Mouse (Mus musculus) heart, adult 2 months (tissue): Measurements from ENCODE around the gene Spz1. TPM values are rescaled to one million over a fixed set of nuclear protein-coding genes. Genes with fewer than 3 reads are reported as not detected.

Experiments
- DNase-seq, 2 experiments: peaks; one replicate each; pipeline ENCODE4 v3.0.0; 2021
- H3K27ac ChIP-seq: fragments of 200-600 bp; 2 replicates; pipeline ENCODE4 v1.8.1; 2022
- H3K27me3 ChIP-seq: fragments of 200-500 bp; 2 replicates; pipeline ENCODE4 v1.6.1; 2012; ENCODE audit warnings: mild to moderate bottlenecking, low read length, inconsistent platforms, mixed read lengths; ENCODE audit not compliant: control insufficient read depth, insufficient read depth
- H3K36me3 ChIP-seq: fragments of 200-500 bp; 2 replicates; pipeline ENCODE4 v1.6.1; 2012; ENCODE audit warnings: low read length, inconsistent platforms; ENCODE audit not compliant: control insufficient read depth, insufficient read depth
- H3K4me1 ChIP-seq: fragments of 200-500 bp; 2 replicates; pipeline ENCODE4 v1.6.1; 2011; ENCODE audit warnings: low read length; ENCODE audit not compliant: control insufficient read depth, insufficient read depth
- H3K4me3 ChIP-seq: fragments of 200-600 bp; 2 replicates; pipeline ENCODE4 v1.8.1; 2022
- H3K79me2 ChIP-seq: fragments of 200-500 bp; replicated peaks from 2 replicates; pipeline ENCODE4 v1.6.1; 2012; ENCODE audit warnings: mild to moderate bottlenecking, inconsistent platforms, low read length, moderate library complexity, mixed read lengths; ENCODE audit not compliant: control insufficient read depth, insufficient read depth
- H3K9ac ChIP-seq: fragments of 200-500 bp; 2 replicates; pipeline ENCODE4 v1.6.1; 2012; ENCODE audit warnings: low read depth, mild to moderate bottlenecking, control low read depth, inconsistent platforms, low read length, mixed read lengths
- CTCF ChIP-seq: fragments of 200-600 bp; IDR thresholded peaks from 2 replicates; pipeline ENCODE4 v1.8.1; 2022; ENCODE audit warnings: antibody characterized with exemption, mild to moderate bottlenecking, moderate library complexity
- EP300 ChIP-seq: fragments of 200-500 bp; IDR thresholded peaks from 2 replicates; pipeline ENCODE4 v1.6.1; 2011; ENCODE audit warnings: low read depth, low read length, control low read depth; ENCODE audit not compliant: insufficient read depth
- POLR2A ChIP-seq: fragments of 200-500 bp; IDR thresholded peaks from 2 replicates; pipeline ENCODE4 v1.6.1; 2011; ENCODE audit warnings: mild to moderate bottlenecking, low read depth, low read length, control low read depth; ENCODE audit not compliant: insufficient read depth
- WGBS: fragments of 180-500 bp; shearing (Covaris S2); methylation state at CpG from one replicate; pipeline ENCODE4 v1.1.7; 2018; 5-methylcytosine and 5-hydroxymethylcytosine counted together
- intact Hi-C: fragments of 180-260 bp; cut with DNase I; formaldehyde crosslinking; loops from one replicate; pipeline ENCODE4 v1.15.1; 2025
- polyA plus RNA-seq: library from polyadenylated mRNA; depleted of rRNA; stranded (reverse); fragments of >200 nt; gene quantifications from 2 replicates; pipeline ENCODE4 v1.2.3, GENCODE M21; 2012
- total RNA-seq, 2 experiments: library from RNA; stranded (reverse); gene quantifications; 2 replicates each; pipeline ENCODE4 v1.2.3; 2021

Gene Spz1
- total and polyA plus RNA-seq, 3 experiments, result 0.31 TPM; not detected in 2

- no peak for DNase-seq
- Histone ChIP-seq H3K27me3 (no peaks in the 10 kb centered on the region), H3K9ac (no peak overlapping the region), H3K4me1 (no peaks in the 10 kb centered on the region), H3K4me3 (no peak overlapping the region), H3K79me2 (no peaks in the 10 kb centered on the region), H3K36me3 (no peaks in the 10 kb centered on the region), H3K27ac (no peak overlapping the region)
- intact Hi-C loops, result no loop called here
- no peak for TF ChIP-seq EP300
- TF ChIP-seq CTCF, result no peak
- TF ChIP-seq POLR2A, result no peak
- WGBS, result 78% methylated on average over 5 of the region's 5 CpGs
These were observed 16.5 kb downstream of the Spz1 start for GRCm38 (mm10) chr13:92559429-92559828.

- no peaks in the 10 kb centered on the region for H3K36me3 ChIP-seq
- no peaks in the 10 kb centered on the region for H3K4me1 ChIP-seq
- TF ChIP-seq POLR2A, result no peak
- TF ChIP-seq CTCF, result no peak
- TF ChIP-seq EP300, result no peak
- WGBS, result 76% methylated on average over 2 of the region's 2 CpGs
- H3K27me3 ChIP-seq, result no peaks in the 10 kb centered on the region
- intact Hi-C loops, result no loop called here
- DNase-seq, result no peak
- H3K27ac ChIP-seq, result no peak overlapping the region
- H3K9ac ChIP-seq, result no peak overlapping the region
- H3K79me2 ChIP-seq, result no peaks in the 10 kb centered on the region
- H3K4me3 ChIP-seq, result no peak overlapping the region
These were observed 18.7 kb downstream of the Spz1 start for GRCm38 (mm10) chr13:92557229-92557628.

- intact Hi-C loops, result no loop called here
- Histone ChIP-seq H3K27me3 (no peaks in the 10 kb centered on the region), H3K36me3 (no peaks in the 10 kb centered on the region), H3K4me1 (no peaks in the 10 kb centered on the region), H3K79me2 (no peaks in the 10 kb centered on the region), H3K27ac (no peak overlapping the region), H3K4me3 (no peak overlapping the region), H3K9ac (no peak overlapping the region)
- no peak for DNase-seq
- WGBS, result 37% methylated on average over 8 of the region's 8 CpGs
- TF ChIP-seq CTCF (no peak), EP300 (no peak), POLR2A (no peak)
These were observed 19.4 kb downstream of the Spz1 start for GRCm38 (mm10) chr13:92556458-92557126.

- intact Hi-C loops, result no loop called here
- WGBS, result 67% methylated on average over 4 of the region's 4 CpGs
- DNase-seq, result no peak
These were observed 28.9 kb downstream of the Spz1 start for GRCm38 (mm10) chr13:92547093-92547492.

GRCm38 (mm10) chr13:92540997-92541396, 35.0 kb downstream of the Spz1 start:
- no peaks in the 10 kb centered on the region for H3K79me2 ChIP-seq
- no peak overlapping the region for H3K27ac ChIP-seq
- TF ChIP-seq EP300 (no peak), CTCF (no peak), POLR2A (no peak)
- intact Hi-C loops, result no loop called here
- H3K4me1 ChIP-seq, result no peaks in the 10 kb centered on the region; the same call in 1 of the 2 replicates
- H3K36me3 ChIP-seq, result no peaks in the 10 kb centered on the region
- WGBS, result 59% methylated on average over 6 of the region's 6 CpGs
- no peaks in the 10 kb centered on the region for H3K27me3 ChIP-seq
- DNase-seq, result no peak
- no peak overlapping the region for H3K4me3 ChIP-seq
- no peak overlapping the region for H3K9ac ChIP-seq

More at GRCm38 (mm10) chr13:92547093-92547492, 28.9 kb downstream of the Spz1 start:
- Histone ChIP-seq H3K4me1 (no peaks in the 10 kb centered on the region), H3K9ac (no peak overlapping the region), H3K4me3 (no peak overlapping the region), H3K27me3 (no peaks in the 10 kb centered on the region), H3K27ac (no peak overlapping the region), H3K36me3 (no peaks in the 10 kb centered on the region), H3K79me2 (no peaks in the 10 kb centered on the region)
- no peak for TF ChIP-seq POLR2A
- TF ChIP-seq EP300, result no peak
- TF ChIP-seq CTCF, result no peak

- Histone ChIP-seq H3K9ac (no peak overlapping the region), H3K36me3 (no peaks in the 10 kb centered on the region), H3K27ac (no peak overlapping the region), H3K4me3 (no peak overlapping the region), H3K27me3 (no peaks in the 10 kb centered on the region), H3K79me2 (no peaks in the 10 kb centered on the region), H3K4me1 (no peaks in the 10 kb centered on the region; the same call in 1 of the 2 replicates)
- TF ChIP-seq POLR2A (no peak), CTCF (no peak)
- 64% methylated on average over 4 of the region's 4 CpGs for WGBS
- no peak for DNase-seq
- intact Hi-C loops, result no loop called here
These were observed 36.8 kb downstream of the Spz1 start for GRCm38 (mm10) chr13:92539126-92539525.
